Mouse (Mus musculus): ENCODE measurements at regions not wholly inside any gene's neighbourhood (a gene's known extent, or its start where the extent isn't known, plus 50 kb on each side); places are given as distances from the start of the nearest gene placed in this dataset.

DNA sequence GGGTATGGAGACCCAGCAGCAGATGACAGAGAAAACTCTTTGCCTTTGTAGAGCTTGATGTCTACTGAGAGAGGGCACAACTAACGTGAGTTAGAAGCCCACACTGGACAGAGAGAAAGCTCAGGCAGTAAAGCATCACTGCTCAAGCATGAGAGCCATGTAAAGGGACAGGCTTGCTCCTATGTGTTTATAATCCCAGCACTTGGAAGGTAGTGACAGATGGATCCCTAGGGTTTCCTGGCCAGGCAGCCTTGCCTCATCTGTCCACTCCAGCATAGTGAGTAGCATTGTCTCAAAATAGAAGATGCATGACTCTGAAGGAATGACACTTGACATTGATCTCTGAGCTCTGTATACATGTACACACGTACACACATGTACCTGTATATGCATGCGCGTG lies 55.9 kb upstream of the Cnksr3 start:
- Histone ChIP-seq H3K9ac (no peak overlapping the region), H3K4me2 (no peak overlapping the region), H3K27me3 (no peaks in the 10 kb centered on the region), H3K27ac (no peak overlapping the region), H3K36me3 (no peaks in the 10 kb centered on the region), H3K9me3 (replicated peaks) (no peaks in the 10 kb centered on the region), H3K4me1 (replicated peaks) (0 out of 2 replicates have a peak, but pooled peaks cover 3% of the 10 kb centered on the region), H3K4me3 (replicated peaks) (no peak overlapping the region)
- no peak for ATAC-seq (ENCODE audit: low read depth)
- DNase-seq: no peak
- 75% methylated on average over 4 of the region's 4 CpGs for WGBS (ENCODE audit: insufficient replicate concordance)

DNA sequence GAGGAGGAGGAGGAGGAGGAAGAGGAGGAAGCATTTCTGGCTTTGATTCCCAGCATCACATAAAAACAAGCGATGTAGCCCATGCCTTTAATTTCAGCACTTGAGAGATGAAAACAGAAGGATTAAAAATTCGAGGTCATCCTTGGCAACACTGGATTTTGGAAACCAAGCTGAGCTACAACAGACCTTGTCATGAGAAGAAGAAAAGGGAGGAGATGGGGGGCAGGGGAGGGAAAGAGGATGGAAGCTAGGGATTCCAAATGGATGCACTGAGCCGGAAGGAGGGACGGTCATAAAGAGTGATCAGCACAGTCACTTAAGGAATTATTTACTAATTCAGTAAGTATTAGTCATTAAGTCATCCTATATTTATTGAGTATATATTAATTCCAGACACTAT lies 55.1 kb upstream of the Cnksr3 start:
- DNase-seq (no peak), ATAC-seq (ENCODE audit: low read depth) (no peak)
- Histone ChIP-seq H3K9me3 (replicated peaks) (no peaks in the 10 kb centered on the region), H3K4me3 (replicated peaks) (no peak overlapping the region), H3K9ac (no peak overlapping the region), H3K27ac (no peak overlapping the region), H3K4me2 (no peak overlapping the region), H3K36me3 (no peaks in the 10 kb centered on the region), H3K27me3 (no peaks in the 10 kb centered on the region), H3K4me1 (replicated peaks) (0 out of 2 replicates have a peak, but pooled peaks cover 3% of the 10 kb centered on the region)
- 66% methylated on average over 4 of the region's 4 CpGs for WGBS (ENCODE audit: insufficient replicate concordance)

DNA sequence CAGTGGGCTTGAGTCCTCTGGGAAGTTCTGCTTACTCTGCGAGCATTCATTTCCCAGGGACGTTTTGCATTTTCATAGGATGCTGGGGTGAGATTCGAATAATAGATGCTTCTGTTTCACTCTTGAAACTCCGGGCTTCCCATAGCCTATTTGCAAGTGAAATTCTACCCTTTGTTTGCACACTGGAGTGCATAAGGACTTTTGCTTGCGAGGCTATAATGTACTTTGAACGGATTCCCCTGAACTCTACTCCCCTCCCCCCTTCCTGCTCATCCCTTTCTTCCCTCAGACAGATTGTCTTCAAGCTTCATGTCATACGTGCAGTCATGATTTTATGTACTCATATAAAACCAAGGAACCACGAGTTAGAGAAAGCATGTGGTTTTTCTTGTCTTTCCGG lies 53.4 kb upstream of the Cnksr3 start:
- Histone ChIP-seq H3K36me3 (no peaks in the 10 kb centered on the region), H3K27ac (no peak overlapping the region), H3K4me3 (replicated peaks) (no peak overlapping the region), H3K27me3 (no peaks in the 10 kb centered on the region), H3K4me2 (no peak overlapping the region), H3K9me3 (replicated peaks) (no peaks in the 10 kb centered on the region), H3K4me1 (replicated peaks) (0 out of 2 replicates have a peak, but pooled peaks cover 3% of the 10 kb centered on the region), H3K9ac (no peak overlapping the region)
- no peak for DNase-seq
- ATAC-seq (ENCODE audit: low read depth): no peak
- 57% methylated on average over 9 of the region's 9 CpGs for WGBS (ENCODE audit: insufficient replicate concordance)

DNA sequence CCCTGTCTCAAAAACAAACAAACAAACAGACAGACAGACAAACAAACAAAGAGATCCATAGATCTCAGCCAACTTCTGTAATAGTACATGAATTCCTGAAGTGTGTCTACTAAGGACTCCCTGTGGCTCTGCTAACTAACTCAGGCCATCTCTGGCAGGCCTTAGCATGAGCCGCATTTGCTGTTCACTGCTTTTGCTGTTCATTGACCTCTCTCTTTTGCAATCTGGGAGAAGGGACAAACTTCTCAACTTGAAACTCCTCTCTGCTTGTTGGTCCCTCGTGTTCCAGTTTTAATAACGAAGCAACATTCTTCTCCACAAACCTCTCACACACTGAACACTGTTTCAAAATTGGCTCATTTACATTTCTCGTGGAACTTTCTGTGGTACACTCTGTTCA lies 52.7 kb upstream of the Cnksr3 start:
- Histone ChIP-seq H3K4me1 (replicated peaks) (0 out of 2 replicates have a peak, but pooled peaks cover 3% of the 10 kb centered on the region), H3K4me2 (no peak overlapping the region), H3K27ac (no peak overlapping the region), H3K9ac (no peak overlapping the region), H3K4me3 (replicated peaks) (no peak overlapping the region), H3K36me3 (no peaks in the 10 kb centered on the region), H3K27me3 (no peaks in the 10 kb centered on the region), H3K9me3 (replicated peaks) (no peaks in the 10 kb centered on the region)
- no peak for ATAC-seq (ENCODE audit: low read depth)
- 75% methylated on average over 4 of the region's 4 CpGs for WGBS (ENCODE audit: insufficient replicate concordance)
- DNase-seq: no peak
